Mouse (Mus musculus): Measurements from ENCODE around the gene Cox17. TPM values are rescaled to one million over a fixed set of nuclear protein-coding genes. Genes with fewer than 3 reads are reported as not detected.

Cox17 gene
- polyA plus RNA-seq, 1 experiment from 2014 or later = 143 TPM

DNA sequence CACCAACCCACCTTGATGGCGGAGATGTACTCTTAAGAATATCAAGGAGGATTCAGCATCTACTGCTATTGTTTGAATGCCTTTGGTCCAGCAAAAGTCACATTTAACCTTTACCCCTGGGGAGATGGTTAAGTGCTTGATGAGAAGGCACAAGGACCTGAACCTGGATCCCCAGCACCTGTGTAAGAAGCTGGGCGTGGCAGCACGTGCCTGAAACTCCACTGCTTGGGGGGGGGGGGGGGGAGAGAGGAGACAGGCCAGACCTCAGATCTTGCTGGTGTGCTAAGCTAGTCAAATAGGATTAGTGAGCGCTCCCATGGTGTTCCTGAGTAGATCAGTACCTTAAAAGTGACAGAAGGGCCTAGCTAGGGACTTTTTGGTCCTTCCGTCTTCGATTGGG is 54.7 kb downstream of the Cox17 start:
- H3K27ac ChIP-seq (ENCODE audit: low read length) = no peak overlapping the region
- H3K4me3 ChIP-seq (ENCODE audit: low read length) = no peak overlapping the region
- H3K4me2 ChIP-seq (ENCODE audit: low read depth, low read length) = no peak overlapping the region
- no peaks in the 10 kb centered on the region for H3K36me3 ChIP-seq (ENCODE audit: control insufficient read depth, insufficient read depth, low read length)
- H3K27me3 ChIP-seq (ENCODE audit: control insufficient read depth, insufficient read depth, low read depth, low read length) = no peaks in the 10 kb centered on the region
- H3K9me3 ChIP-seq (ENCODE audit: control insufficient read depth, low read length) = no peaks in the 10 kb centered on the region
- H3K9ac ChIP-seq (ENCODE audit: low read length) = no peak overlapping the region
- peaks cover 8% of the 10 kb centered on the region for H3K4me1 ChIP-seq (replicated peaks; ENCODE audit: control insufficient read depth, insufficient read depth, low read length)
- WGBS = 72% methylated on average over 6 of the region's 6 CpGs
- no peak for ATAC-seq (ENCODE audit: low read depth)

Other genes with a start within 250 kb of the Cox17 start
- 0.19 TPM in 1 of 2 replicates, not detected in the other for gene Nr1i2, start 52.2 kb upstream of the Cox17 start, polyA plus RNA-seq (2015; fragmentation: Nextera tagmentation; extraction: Ambion mirVana)
- 1.9 and 2.6 TPM in 2 replicates for gene Maats1, start 4.8 kb upstream of the Cox17 start, polyA plus RNA-seq (2015; fragmentation: Nextera tagmentation; extraction: Ambion mirVana)
- gene Gm21987, start within 50 bp of the Cox17 start, polyA plus RNA-seq (2015; fragmentation: Nextera tagmentation; extraction: Ambion mirVana) = 0.55 TPM in 1 of 2 replicates, not detected in the other
- gene Popdc2, start 15.2 kb downstream of the Cox17 start, polyA plus RNA-seq (2015; fragmentation: Nextera tagmentation; extraction: Ambion mirVana) = 8.9 and 9.1 TPM in 2 replicates
- 0.31 and 1.3 TPM in 2 replicates for gene Pla1a, start 86.2 kb downstream of the Cox17 start, polyA plus RNA-seq (2015; fragmentation: Nextera tagmentation; extraction: Ambion mirVana)
- 77.2 and 78.2 TPM in 2 replicates for gene Adprh, start 105.7 kb downstream of the Cox17 start, polyA plus RNA-seq (2015; fragmentation: Nextera tagmentation; extraction: Ambion mirVana)
- gene Cd80, start 108.6 kb downstream of the Cox17 start, polyA plus RNA-seq (2015; fragmentation: Nextera tagmentation; extraction: Ambion mirVana) = 0.21 and 0.25 TPM in 2 replicates
- gene Timmdc1, start 175.7 kb downstream of the Cox17 start, polyA plus RNA-seq (2015; fragmentation: Nextera tagmentation; extraction: Ambion mirVana) = 26.8 and 27.7 TPM in 2 replicates
- 44.5 and 50.4 TPM in 2 replicates for gene Poglut1, start 203.3 kb downstream of the Cox17 start, polyA plus RNA-seq (2015; fragmentation: Nextera tagmentation; extraction: Ambion mirVana)
- gene Tmem39a, start 211.7 kb downstream of the Cox17 start, polyA plus RNA-seq (2015; fragmentation: Nextera tagmentation; extraction: Ambion mirVana) = 123 and 130 TPM in 2 replicates

All from lung, embryonic 16.5 days (tissue).